Mouse (Mus musculus) heart, embryonic 16.5 days (tissue): ENCODE results near the gene Sptb. TPM values are rescaled to one million over a fixed set of nuclear protein-coding genes. Genes with fewer than 3 reads are reported as not detected.

ENCODE experiments used
- ATAC-seq: fragments of 200-750 bp; cut with Nextera tagmentation; replicated peaks from 2 replicates; pipeline ENCODE4 v1.8.0; 2017; ENCODE audit warnings: moderate number of reproducible peaks; ENCODE audit not compliant: insufficient read depth, low FRiP score; ENCODE audit errors: extremely low read depth
- H3K27ac ChIP-seq: fragments of 300-500 bp; sonication (generic); 2 replicates; pipeline ENCODE4 v1.5.1; 2014; ENCODE audit warnings: mild to moderate bottlenecking, low read length, control low read depth, moderate library complexity
- H3K27me3 ChIP-seq: fragments of 300-500 bp; sonication (generic); 2 replicates; pipeline ENCODE4 v1.6.1; 2014; ENCODE audit warnings: low read length, mixed read lengths; ENCODE audit not compliant: control insufficient read depth, insufficient read depth
- H3K36me3 ChIP-seq: fragments of 300-500 bp; sonication (generic); 2 replicates; pipeline ENCODE4 v1.6.1; 2014; ENCODE audit not compliant: control insufficient read depth, insufficient read depth
- H3K4me1 ChIP-seq: fragments of 300-500 bp; sonication (generic); 2 replicates; pipeline ENCODE4 v1.6.1; 2014; ENCODE audit warnings: low read length, mixed read lengths; ENCODE audit not compliant: control insufficient read depth, insufficient read depth
- H3K4me2 ChIP-seq: fragments of 300-500 bp; sonication (generic); 2 replicates; pipeline ENCODE4 v1.6.1; 2014; ENCODE audit warnings: low read depth, mild to moderate bottlenecking, control low read depth, low read length
- H3K4me3 ChIP-seq: fragments of 300-500 bp; sonication (generic); 2 replicates; pipeline ENCODE4 v1.5.1; 2014; ENCODE audit warnings: mild to moderate bottlenecking, control low read depth, low read length
- H3K9ac ChIP-seq: fragments of 300-500 bp; sonication (generic); 2 replicates; pipeline ENCODE4 v1.6.1; 2014; ENCODE audit warnings: low read length, control low read depth
- H3K9me3 ChIP-seq: fragments of 300-500 bp; sonication (generic); replicated peaks from 2 replicates; pipeline ENCODE4 v1.6.1; 2016; ENCODE audit warnings: low read length; ENCODE audit not compliant: control insufficient read depth
- WGBS: fragments of 180-500 bp; shearing (Covaris S2); extraction: QIAGEN DNeasy Blood & Tissue Kit; methylation state at CpG from one replicate; pipeline ENCODE4 v1.1.7; 2014; 5-methylcytosine and 5-hydroxymethylcytosine counted together
- polyA plus RNA-seq: library from polyadenylated mRNA; unstranded; fragments of >200 nt; fragmentation: Nextera tagmentation; extraction: Ambion mirVana; gene quantifications from 2 replicates; pipeline ENCODE4 v1.2.1, GENCODE M21; 2015

Gene Sptb
- polyA plus RNA-seq, 1 experiment from 2014 or later: 6.0 TPM

DNA sequence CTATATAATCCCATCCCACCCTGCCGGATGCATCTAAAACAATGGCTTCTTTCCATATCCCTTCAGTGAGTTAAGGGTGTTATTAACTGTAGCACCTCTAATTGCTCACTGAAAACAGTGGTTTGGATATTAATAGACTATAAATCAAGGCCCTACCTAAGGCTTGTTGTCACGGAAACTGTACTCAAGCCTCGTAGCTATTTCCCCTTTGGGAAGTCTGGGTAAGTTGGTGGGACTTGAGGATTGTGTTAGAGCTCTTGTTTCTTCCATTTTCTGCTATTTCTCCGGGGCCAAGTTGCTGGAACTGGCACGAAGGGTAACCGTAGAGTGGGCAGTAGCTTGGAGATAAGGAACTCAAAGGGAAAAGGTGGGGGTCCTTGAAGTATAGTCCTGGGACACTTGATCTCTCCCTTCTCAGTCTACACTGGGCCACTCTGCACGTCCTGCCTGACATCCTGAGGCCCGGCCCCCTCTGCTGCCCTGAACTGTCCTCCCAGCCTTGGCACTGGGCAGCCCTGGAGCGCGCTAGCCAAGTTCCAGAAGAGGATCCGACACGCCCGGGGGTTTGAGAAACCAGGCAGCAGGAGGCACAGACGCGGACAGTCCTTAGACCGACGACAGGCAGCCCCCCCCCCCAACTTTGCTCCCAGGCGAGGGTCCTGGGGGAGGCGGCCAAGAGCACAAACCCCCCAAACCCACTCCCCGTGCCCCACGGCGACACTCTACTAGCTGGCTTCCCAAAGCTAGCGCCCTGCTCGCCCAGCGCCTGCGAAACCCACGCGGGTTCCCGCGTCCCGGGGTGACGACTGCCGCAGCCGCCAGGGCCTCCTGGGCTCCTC, 1.2 kb downstream of the Sptb start:
- H3K4me2 ChIP-seq: peak overlapping the region; percentile 98
- peak overlapping the region; percentile 90 for H3K4me3 ChIP-seq
- H3K9me3 ChIP-seq: no peaks in the 10 kb centered on the region
- no peaks in the 10 kb centered on the region for H3K36me3 ChIP-seq
- peak overlapping the region; percentile 97 for H3K27ac ChIP-seq
- H3K4me1 ChIP-seq: peaks cover 19% of the 10 kb centered on the region
- peak; percentile 71 for ATAC-seq
- WGBS: 6% methylated on average over 33 of the region's 34 CpGs
- H3K9ac ChIP-seq: peak overlapping the region; percentile 89
- H3K27me3 ChIP-seq: peaks cover 21% of the 10 kb centered on the region

DNA sequence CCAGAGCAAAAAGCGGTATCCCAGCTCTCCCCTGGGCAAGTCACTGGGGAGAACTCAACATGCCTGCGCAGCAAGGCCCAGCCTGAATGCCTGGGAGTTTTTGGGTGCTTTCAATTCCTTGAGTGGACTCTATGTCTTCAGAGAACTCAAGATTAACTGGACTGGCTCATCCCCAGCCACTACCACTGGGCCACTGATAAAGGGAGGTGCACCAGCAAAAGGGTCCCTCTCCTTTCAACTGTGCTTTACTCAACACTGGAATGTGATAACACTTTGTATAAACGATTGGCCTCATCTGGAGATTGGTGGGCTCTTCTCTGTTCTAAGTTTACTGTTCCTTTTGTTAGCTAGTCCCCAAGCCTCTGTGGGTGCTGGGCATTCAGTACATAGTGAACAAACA, 2.2 kb downstream of the Sptb start:
- peak overlapping the region; percentile 98 for H3K4me2 ChIP-seq
- H3K27ac ChIP-seq: peak overlapping the region; percentile 97; the same call in 1 of the 2 replicates
- H3K36me3 ChIP-seq: no peaks in the 10 kb centered on the region
- peak overlapping the region; percentile 90; the same call in 1 of the 2 replicates for H3K4me3 ChIP-seq
- H3K9me3 ChIP-seq: no peaks in the 10 kb centered on the region
- no peak for ATAC-seq
- H3K4me1 ChIP-seq: peaks cover 19% of the 10 kb centered on the region
- WGBS: 66% methylated on average over 3 of the region's 3 CpGs
- no peak overlapping the region for H3K9ac ChIP-seq
- H3K27me3 ChIP-seq: peaks cover 16% of the 10 kb centered on the region

DNA sequence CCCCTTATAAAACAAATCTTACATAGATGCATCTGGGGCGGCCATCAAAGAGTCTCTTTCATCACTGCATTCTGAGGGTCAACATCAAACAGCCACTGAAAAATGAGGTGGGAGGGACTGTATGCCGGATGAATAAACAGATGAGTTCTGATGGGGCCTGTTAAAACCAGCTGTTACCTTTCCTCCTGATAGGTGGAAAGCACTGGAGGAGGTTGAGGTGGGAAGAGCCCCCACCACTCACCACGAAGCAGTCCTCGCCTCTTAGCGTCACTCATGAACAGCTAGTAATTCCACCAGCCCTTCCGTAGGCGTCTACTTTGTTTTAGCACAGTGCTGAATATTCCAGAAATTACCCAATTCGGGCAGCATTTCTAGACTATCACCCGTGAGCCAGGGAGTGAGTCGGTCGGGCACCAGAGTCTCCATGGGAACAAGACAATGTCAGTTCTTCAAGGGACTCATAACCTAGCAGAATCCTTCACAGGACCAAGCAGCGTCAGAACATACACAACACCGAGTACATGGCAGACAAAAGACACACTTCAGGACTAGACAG, 13.9 kb downstream of the Sptb start:
- ATAC-seq: no peak
- Histone ChIP-seq H3K4me1 (peaks cover 13% of the 10 kb centered on the region), H3K9ac (no peak overlapping the region), H3K9me3 (no peaks in the 10 kb centered on the region), H3K27ac (no peak overlapping the region), H3K27me3 (no peaks in the 10 kb centered on the region), H3K4me2 (no peak overlapping the region), H3K36me3 (no peaks in the 10 kb centered on the region), H3K4me3 (no peak overlapping the region)
- WGBS: 83% methylated on average over 13 of the region's 13 CpGs

DNA sequence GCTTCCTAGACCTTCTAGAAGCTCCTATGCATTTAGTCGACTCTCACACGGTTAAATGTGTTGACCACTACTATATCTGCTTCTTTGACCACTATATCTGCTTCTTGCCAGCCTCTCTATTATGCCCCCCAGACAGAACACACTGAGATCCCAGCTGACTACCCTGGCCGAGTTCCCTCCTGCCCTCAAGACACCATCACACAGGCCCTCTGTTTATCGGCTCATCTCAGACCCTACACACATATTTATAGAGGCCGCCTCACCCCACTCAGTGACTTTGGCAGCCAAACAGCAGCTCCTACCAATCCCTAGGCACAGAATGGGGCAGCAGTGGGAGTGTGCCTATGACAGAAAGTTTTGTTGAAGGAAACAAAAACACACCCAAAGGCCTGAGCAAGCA, 14.6 kb downstream of the Sptb start:
- Histone ChIP-seq H3K9ac (no peak overlapping the region), H3K36me3 (no peaks in the 10 kb centered on the region), H3K27ac (no peak overlapping the region), H3K4me3 (no peak overlapping the region), H3K4me2 (no peak overlapping the region), H3K4me1 (peaks cover 13% of the 10 kb centered on the region), H3K27me3 (no peaks in the 10 kb centered on the region), H3K9me3 (no peaks in the 10 kb centered on the region)
- WGBS: 54% methylated on average over 5 of the region's 5 CpGs
- ATAC-seq: no peak

DNA sequence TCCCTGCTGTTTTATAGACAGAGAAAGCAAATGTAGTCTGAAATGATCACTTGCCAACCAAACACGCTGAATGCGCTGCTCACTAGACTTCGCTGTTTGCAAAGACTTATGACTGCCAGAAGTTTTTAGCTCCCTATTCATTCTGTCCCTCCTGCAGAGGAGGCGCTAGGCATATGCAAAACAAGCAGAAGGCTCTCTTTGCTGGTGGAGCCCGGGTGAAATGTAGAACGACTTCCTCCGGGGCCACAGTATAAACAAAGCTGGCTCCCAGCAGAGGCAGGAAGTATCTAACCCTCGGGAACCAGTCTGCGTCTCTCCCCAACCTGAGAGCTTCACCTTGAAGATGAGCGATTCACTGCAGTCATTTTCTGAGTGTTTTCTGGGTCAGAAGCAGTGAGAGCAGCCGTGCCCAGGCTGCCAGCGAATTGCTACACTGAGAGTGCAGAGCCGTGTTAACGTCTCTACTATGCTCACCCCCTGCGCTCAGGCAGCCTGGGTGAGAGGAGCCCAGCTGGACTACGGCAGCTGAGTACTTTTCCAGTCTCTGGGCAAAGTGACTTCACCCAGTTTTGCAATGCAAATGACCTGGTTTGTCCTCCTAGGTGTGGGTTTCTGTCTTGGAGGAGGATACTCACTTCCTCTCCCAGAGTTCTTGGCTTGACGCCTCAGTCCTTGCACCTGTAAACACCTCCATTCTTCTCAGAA, 15.4 kb downstream of the Sptb start:
- Histone ChIP-seq H3K36me3 (no peaks in the 10 kb centered on the region), H3K4me3 (peak overlapping the region; percentile 40), H3K27me3 (no peaks in the 10 kb centered on the region), H3K27ac (peak overlapping the region; percentile 30), H3K9me3 (no peaks in the 10 kb centered on the region), H3K4me1 (peaks cover 13% of the 10 kb centered on the region), H3K4me2 (peak overlapping the region; percentile 63), H3K9ac (peak overlapping the region; percentile 61)
- WGBS: 8% methylated on average over 17 of the region's 17 CpGs
- 0 out of 2 replicates have a peak, but pooled peaks have one; percentile 52 for ATAC-seq

DNA sequence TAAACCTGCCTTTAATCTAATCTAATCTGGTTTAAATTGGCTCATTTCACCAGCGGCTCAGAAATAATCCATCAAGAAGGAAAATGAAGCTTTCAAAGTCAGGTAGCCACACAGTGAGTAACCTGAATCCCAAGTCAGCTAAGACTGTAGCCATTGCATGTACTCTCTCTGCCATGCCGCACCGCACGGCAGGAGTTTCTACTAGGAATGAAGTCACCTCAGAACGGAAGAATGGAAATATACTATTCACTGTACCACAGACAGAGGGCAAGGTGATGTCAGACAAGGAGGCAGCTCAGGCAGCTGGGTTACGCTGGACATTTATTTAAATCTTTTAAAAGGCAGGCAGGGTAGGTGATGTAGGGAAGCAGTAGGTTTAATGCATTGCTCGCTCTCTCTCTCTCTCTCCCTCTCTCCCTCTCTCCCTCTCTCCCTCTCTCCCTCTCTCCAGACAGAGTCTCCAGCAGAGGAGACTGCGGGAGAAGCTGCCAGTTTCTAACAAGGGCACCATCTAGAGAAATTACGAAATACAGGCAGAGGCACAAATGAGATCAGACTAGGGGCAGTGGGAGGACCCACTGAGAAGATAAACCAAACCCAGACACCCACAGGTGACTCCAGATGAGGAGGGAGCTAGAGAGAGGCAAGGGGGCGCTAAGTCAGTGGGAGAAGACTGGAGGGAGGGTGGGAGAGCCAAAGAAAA, 22.7 kb downstream of the Sptb start:
- Histone ChIP-seq H3K4me1 (no peaks in the 10 kb centered on the region), H3K9me3 (no peaks in the 10 kb centered on the region), H3K4me2 (no peak overlapping the region), H3K27ac (no peak overlapping the region), H3K27me3 (no peaks in the 10 kb centered on the region), H3K36me3 (no peaks in the 10 kb centered on the region), H3K4me3 (no peak overlapping the region), H3K9ac (no peak overlapping the region)
- ATAC-seq: no peak
- 68% methylated on average over 10 of the region's 10 CpGs for WGBS

DNA sequence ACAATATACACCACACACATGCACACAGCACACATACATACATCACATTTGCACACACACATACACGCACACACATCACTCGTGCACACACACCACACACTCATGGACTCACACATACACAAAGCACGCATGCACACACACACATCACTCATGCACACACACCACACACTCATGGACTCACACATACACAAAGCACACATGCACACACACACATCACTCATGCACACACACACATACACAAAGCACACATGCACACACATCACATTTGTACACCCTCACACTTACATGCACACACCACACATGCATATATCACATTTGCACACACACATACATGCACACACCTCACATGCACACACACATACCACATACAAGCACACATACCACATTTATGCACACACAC, 24.7 kb downstream of the Sptb start:
- Histone ChIP-seq H3K27me3 (no peaks in the 10 kb centered on the region), H3K9me3 (no peaks in the 10 kb centered on the region), H3K4me1 (no peaks in the 10 kb centered on the region), H3K4me2 (no peak overlapping the region), H3K9ac (no peak overlapping the region), H3K4me3 (no peak overlapping the region), H3K27ac (no peak overlapping the region), H3K36me3 (no peaks in the 10 kb centered on the region)
- ATAC-seq: no peak
- WGBS: 97% methylated on average over 3 of the region's 3 CpGs

DNA sequence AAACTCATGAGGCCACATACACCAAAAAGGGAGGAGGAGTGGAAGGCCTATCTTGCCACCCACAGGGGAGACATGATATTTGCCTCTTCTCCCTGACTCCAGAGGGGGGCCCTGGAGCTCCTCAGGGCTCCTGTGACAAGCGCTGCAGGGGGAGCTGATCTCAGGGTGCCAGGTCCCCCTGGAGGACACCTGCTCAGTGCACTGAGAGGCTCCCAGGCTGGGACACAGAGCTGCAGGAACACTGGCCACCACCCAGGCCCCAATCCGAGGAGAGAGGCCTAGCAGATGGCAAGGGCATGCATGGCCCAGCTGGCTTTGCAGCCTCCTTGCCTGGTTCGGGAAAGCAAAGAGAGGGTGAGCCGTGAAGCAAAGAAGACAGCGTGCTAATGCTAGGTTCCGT, 25.9 kb downstream of the Sptb start:
- ATAC-seq: no peak
- 58% methylated on average over 6 of the region's 6 CpGs for WGBS
- no peak overlapping the region for H3K9ac ChIP-seq
- H3K27ac ChIP-seq: no peak overlapping the region
- H3K4me1 ChIP-seq: no peaks in the 10 kb centered on the region
- no peak overlapping the region for H3K4me2 ChIP-seq
- no peaks in the 10 kb centered on the region for H3K36me3 ChIP-seq
- no peaks in the 10 kb centered on the region for H3K27me3 ChIP-seq
- H3K9me3 ChIP-seq: no peaks in the 10 kb centered on the region
- no peak overlapping the region for H3K4me3 ChIP-seq
